Mouse (Mus musculus) left cerebral cortex, adult 9 months (tissue): ENCODE results near the gene BC004004.

ENCODE experiments used
- DNase-seq, 2 experiments: peaks; one replicate each; pipeline ENCODE4 v3.0.0; 2022; ENCODE audit warnings: low spot score in 2 of 2

Gene BC004004

DNA sequence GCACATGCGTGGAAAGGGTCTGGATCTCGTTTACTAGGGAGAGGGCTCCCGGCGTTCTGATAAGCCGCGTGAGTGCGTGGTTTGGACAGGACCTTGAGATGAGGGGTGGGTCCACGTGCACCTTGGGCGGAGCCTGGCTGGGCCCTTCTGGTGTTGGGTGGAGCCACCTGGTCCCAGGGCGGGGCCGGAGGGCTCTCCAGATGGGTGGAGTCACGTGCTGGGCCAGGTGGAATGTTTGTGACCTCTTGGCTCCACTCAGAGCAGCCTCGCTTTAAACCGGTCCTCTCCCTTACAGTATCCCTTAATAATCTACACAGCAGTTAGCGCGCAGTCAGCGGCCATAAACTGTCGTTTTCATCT lies 54.0 kb downstream of the BC004004 start:
- no peak for DNase-seq

DNA sequence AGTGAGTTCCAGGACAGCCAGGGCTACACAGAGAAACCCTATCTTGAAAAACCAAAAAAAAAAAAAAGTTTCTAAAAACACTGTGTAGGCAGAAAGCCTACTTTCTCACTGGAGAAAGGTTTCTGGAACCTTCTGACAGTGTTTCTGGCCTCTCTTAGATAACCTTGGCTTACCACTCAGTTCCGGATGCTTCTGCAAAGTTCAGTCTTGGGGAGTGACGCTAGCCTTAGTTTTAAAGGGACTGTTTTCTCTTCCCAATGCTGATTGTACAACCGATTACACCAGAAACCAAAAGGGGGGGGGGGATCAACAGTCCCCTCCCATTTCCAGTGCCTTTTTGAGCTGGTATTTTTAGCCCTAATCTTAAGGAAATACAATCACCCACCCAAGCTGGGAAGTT lies 55.0 kb downstream of the BC004004 start:
- no peak for DNase-seq

DNA sequence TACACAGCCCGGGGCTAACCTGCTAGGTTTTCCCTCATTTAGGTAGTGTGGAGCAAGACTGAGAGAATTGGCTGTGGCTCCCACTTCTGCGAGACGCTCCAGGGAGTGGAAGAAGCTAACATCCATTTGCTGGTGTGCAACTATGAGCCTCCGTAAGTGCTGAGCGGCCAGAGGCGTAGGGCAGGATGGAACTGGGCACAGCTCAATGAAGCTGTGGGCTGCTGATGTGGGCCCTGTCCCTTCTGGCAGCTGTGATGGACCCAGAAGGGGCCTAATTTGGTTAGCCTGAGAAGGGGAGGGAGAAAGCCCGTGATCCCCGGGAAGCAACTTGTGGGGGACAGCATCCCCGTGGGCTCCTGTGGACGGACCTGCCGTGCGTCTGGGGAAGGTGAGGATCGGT lies 57.2 kb downstream of the BC004004 start:
- DNase-seq: no peak

DNA sequence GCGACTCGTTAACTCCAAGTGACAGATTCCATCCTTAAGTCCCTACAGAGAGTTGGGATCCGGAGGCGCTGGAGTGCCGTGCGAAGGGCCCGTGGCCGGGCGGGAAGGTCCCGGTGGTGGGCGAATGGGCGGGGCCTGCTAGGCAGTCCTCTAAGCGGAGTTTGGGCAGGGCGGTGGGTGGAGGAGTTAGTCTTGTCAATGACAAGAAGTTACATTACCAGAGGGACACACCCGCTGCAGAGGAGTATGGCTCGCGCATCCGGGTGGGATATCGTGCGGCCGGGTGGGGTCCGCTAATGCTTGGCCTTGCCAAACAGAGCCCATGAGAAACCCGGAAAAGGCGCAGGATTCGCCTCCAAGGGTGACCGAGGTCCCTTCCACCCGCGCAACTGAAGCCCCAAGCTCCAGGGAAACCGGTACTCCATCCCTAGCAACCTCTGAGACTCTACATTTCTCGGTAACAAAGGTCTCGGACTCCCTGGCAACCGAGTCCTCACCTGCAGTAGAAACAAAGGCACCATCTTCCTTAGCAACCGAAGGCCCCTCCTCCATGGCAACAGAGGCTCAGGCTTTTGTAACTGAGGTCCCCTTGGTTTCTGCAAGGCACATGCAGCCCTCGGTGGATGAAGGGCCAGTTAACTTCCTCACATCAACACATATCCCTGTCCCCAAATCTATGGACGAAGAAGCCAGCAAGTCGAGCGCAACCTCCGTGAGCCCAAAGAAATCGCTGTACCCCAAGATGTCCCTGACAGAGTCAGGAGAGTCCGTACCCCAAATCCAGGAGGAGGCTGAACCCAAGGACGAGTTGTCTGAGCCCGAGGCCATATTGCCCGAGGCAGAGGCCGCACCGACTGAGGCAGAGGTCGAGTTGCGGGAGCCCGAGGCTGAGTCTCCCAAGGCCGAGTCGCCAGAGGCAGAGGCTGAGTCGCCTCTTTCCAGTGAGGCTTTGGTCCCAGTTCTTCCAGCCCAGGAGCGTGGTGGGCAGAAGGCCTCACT lies 58.2 kb downstream of the BC004004 start:
- DNase-seq: no peak

DNA sequence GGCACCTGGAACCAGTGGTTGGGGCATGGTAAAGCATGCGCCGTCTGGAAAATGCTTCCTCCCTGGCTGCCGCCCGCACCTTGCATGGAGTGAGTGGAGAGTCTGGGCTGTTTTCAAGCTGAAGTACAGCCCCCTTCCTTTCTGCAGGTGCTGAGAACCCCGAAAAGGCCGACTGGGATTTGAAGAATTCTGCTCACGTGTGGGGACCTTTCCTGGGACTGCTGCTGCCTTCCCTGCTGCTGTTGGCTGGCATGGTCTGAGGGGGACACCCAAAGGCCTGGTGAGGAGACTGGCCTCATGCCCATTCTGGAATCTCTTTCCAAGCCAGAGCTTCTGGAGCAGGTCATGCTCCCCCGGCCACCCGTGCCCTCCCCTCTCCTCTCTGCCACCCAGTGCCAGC lies 59.1 kb downstream of the BC004004 start:
- DNase-seq: no peak

GRCm38 (mm10) chr17:29330221-29330620 lies 61.6 kb downstream of the BC004004 start:
- DNase-seq: no peak

DNA sequence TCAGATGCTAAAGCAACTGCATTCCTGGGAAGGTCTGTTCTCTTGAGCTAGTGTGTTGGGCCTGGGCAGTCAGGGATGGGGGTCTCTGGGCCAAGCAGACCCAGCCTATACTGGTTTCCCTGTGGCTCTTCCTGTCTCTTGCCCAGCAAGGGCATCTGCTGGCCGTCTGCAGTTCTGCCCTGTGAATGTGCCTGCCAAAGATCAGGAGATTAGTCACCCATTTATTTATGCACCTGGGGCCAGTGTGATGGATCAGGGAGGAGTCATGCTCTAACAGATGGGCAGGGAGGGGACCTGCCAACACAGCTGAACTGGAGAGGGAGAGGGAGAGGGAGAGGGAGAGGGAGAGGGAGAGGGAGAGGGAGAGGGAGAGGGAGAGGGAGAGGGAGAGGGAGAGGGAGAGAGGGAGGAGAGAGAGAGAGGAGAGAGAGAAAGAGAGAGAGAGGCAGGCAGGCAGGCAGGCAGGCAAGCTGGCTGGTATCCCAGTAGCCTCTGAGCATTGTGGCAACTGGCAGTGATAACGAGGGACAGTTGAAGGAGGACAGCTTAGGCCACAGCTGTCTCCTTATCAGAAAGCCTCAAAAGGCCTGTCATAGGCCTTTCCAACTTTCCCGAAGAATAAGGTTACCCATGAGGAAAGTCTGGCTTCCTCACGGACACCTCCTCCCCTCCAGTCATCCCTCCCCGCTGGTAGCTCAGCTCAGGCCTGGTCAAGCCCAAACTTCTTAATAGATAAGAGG lies 62.3 kb downstream of the BC004004 start:
- no peak for DNase-seq

DNA sequence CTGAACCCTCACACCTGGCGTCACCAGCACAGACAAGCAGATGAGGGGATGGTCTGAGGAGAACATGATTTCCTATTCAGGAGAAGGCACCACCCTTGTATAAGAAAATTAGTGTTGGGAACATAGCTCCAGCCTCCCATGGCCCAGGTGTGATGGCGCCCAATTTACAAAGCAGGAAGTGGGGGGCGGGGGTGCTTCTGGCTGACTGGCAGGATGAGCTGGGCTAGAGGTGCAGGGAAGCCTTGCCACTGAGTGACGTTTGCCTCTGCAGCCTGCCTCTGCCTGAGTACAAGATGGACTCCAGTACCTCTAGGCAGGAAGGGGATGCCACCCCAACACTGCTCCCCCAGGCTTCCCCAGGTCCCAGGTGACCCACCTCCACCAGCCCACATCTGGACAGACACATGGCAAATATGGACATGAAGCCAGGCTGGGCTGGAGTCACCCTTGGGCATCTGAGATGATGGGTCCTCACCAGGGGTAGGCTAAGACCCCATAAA lies 63.6 kb downstream of the BC004004 start:
- DNase-seq: no peak

DNA sequence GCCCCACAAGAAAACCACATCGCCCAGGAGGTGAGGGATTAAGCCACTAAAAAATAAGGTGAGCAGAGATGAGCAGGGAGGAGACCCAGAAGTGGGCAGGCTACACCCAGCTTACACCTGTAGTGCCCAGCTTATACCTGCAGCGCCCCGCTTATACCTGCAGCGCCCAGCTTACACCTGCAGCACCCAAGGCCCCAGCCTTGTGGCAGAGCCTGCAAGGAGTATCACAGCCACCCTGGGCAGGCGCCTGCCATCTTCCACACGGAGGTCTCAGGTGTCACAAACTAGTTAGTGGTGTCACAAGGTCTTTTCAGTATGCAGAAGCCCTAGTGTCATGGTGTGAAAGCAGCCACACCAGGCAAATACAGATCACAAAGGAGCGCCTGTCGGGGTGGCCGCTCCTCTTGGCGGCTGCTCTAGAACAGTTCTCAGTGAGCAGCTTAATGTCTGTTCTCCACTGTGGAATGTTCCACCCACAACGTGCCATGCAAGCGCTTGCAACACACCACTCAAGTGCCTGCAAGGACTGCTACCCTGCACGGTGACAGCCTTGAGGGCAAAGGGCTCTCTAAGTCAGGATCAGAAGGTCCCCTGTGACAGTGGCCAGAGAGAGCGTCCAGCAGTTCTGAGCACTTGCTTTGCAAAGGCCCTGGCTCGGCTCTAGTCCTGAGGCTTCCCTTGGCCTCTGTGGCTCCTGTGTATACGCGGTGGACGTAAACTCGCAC lies 67.8 kb downstream of the BC004004 start:
- DNase-seq: no peak

- DNase-seq: no peak
These were observed 69.6 kb downstream of the BC004004 start for GRCm38 (mm10) chr17:29337979-29338823.

- DNase-seq: no peak
These were observed 70.7 kb downstream of the BC004004 start for GRCm38 (mm10) chr17:29339170-29339768.

DNA sequence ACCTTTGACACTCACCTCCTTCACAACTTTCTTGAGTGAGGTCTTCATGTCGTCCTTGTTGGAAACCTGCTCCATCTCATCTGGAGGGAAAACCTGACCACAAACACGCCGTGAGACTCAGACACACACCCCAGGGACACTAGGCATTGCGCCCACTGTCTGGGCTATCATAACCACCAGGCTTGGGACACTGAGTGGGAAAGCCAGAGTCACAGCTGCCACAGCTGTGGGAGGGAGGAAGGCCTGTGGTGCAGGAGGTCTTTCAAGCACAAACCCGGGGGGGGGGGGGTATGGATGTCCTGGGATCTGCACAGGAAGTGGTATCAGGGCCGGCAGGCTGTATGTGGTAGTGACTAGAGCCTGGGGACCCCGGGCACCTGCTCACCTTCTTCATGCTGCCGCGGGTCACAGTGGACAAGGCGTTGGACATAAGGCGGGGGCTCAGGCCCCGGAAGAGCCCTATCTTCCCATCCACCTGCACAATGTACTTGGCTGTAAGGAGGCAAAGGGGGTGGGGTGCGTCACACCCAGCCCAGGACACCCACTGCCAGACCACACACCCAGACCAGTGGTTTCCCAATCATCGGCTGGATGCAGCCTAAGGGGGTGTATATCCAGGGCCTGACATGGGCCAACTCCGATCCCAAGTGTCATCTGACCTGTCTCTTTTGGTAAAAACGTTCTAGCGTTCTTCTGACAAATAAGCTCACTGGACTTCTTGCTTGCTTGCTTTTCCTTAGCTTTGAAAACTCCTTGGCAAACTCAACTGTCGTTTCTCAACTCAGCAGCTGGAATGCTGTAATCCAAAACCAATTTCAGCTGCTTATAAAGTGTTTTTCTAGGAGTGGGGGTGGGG lies 72.0 kb downstream of the BC004004 start:
- no peak for DNase-seq

DNA sequence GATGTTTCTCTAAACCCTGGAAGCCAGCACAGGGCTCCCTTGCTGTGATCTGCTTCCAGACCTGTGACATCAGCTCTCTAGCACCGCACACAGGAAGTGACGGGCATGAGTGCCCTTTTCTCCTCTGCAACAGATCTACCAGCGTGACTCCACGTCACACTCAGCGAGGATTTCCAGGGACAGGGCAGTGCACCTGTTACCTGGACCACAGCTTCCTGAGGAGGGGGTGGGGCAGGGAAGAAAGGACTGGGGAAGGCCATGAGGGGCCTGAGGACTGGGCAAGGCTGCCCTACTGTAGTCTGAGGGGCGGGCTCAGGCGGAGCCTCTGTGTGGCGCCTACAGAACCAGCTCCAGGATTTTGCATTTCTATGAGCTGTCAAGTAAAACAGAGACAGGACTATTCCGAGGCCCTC lies 73.0 kb downstream of the BC004004 start:
- DNase-seq: no peak

- DNase-seq: no peak
These were observed 73.7 kb downstream of the BC004004 start for GRCm38 (mm10) chr17:29342010-29342910.

- DNase-seq: no peak
These were observed 74.7 kb downstream of the BC004004 start for GRCm38 (mm10) chr17:29343241-29343640.

DNA sequence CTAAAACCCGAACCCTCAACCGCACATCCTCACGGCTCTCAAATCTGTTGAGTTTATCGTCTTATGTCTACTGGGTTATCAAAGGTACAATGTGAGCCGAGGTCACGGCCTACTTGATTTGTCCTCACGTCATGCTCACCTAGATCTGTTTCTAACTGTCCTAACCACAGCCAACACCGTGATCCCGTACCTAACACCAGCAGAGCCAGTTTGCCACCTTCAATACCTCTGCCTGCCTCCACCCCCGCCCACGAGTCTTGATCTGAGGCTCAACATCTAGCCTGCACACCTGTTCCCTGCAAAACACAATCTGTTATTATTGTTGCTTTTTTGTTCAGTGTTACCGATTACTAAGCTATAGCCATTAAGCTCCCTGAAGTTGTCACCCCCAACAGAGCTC lies 76.7 kb downstream of the BC004004 start:
- no peak for DNase-seq

- DNase-seq: peak in 1 of 2 experiments; percentile 73
These were observed 78.0 kb downstream of the BC004004 start for GRCm38 (mm10) chr17:29346496-29347125.

- DNase-seq: no peak
These were observed 78.6 kb downstream of the BC004004 start for GRCm38 (mm10) chr17:29347126-29347644.
